Mouse (Mus musculus) heart, adult 2 months (tissue): ENCODE data around the gene Hoxc5. TPM values are rescaled to one million over a fixed set of nuclear protein-coding genes. Genes with fewer than 3 reads are reported as not detected.

Experiments used
- DNase-seq, 2 experiments: peaks; one replicate each; pipeline ENCODE4 v3.0.0; 2021
- H3K27ac ChIP-seq: fragments of 200-600 bp; 2 replicates; pipeline ENCODE4 v1.8.1; 2022
- H3K27me3 ChIP-seq: fragments of 200-500 bp; 2 replicates; pipeline ENCODE4 v1.6.1; 2012; ENCODE audit warnings: mild to moderate bottlenecking, low read length, inconsistent platforms, mixed read lengths; ENCODE audit not compliant: control insufficient read depth, insufficient read depth
- H3K36me3 ChIP-seq: fragments of 200-500 bp; 2 replicates; pipeline ENCODE4 v1.6.1; 2012; ENCODE audit warnings: low read length, inconsistent platforms; ENCODE audit not compliant: control insufficient read depth, insufficient read depth
- H3K4me1 ChIP-seq: fragments of 200-500 bp; 2 replicates; pipeline ENCODE4 v1.6.1; 2011; ENCODE audit warnings: low read length; ENCODE audit not compliant: control insufficient read depth, insufficient read depth
- H3K4me3 ChIP-seq: fragments of 200-600 bp; 2 replicates; pipeline ENCODE4 v1.8.1; 2022
- H3K79me2 ChIP-seq: fragments of 200-500 bp; replicated peaks from 2 replicates; pipeline ENCODE4 v1.6.1; 2012; ENCODE audit warnings: mild to moderate bottlenecking, inconsistent platforms, low read length, moderate library complexity, mixed read lengths; ENCODE audit not compliant: control insufficient read depth, insufficient read depth
- H3K9ac ChIP-seq: fragments of 200-500 bp; 2 replicates; pipeline ENCODE4 v1.6.1; 2012; ENCODE audit warnings: low read depth, mild to moderate bottlenecking, control low read depth, inconsistent platforms, low read length, mixed read lengths
- CTCF ChIP-seq: fragments of 200-600 bp; IDR thresholded peaks from 2 replicates; pipeline ENCODE4 v1.8.1; 2022; ENCODE audit warnings: antibody characterized with exemption, mild to moderate bottlenecking, moderate library complexity
- EP300 ChIP-seq: fragments of 200-500 bp; IDR thresholded peaks from 2 replicates; pipeline ENCODE4 v1.6.1; 2011; ENCODE audit warnings: low read depth, low read length, control low read depth; ENCODE audit not compliant: insufficient read depth
- POLR2A ChIP-seq: fragments of 200-500 bp; IDR thresholded peaks from 2 replicates; pipeline ENCODE4 v1.6.1; 2011; ENCODE audit warnings: mild to moderate bottlenecking, low read depth, low read length, control low read depth; ENCODE audit not compliant: insufficient read depth
- WGBS: fragments of 180-500 bp; shearing (Covaris S2); methylation state at CpG from one replicate; pipeline ENCODE4 v1.1.7; 2018; 5-methylcytosine and 5-hydroxymethylcytosine counted together
- intact Hi-C: fragments of 180-260 bp; cut with DNase I; formaldehyde crosslinking; loops from one replicate; pipeline ENCODE4 v1.15.1; 2025
- polyA plus RNA-seq: library from polyadenylated mRNA; depleted of rRNA; stranded (reverse); fragments of >200 nt; gene quantifications from 2 replicates; pipeline ENCODE4 v1.2.3, GENCODE M21; 2012
- total RNA-seq, 2 experiments: library from RNA; stranded (reverse); gene quantifications; 2 replicates each; pipeline ENCODE4 v1.2.3; 2021

Gene Hoxc5
- total and polyA plus RNA-seq, 3 experiments: 0.20 TPM; not detected in 2

DNA sequence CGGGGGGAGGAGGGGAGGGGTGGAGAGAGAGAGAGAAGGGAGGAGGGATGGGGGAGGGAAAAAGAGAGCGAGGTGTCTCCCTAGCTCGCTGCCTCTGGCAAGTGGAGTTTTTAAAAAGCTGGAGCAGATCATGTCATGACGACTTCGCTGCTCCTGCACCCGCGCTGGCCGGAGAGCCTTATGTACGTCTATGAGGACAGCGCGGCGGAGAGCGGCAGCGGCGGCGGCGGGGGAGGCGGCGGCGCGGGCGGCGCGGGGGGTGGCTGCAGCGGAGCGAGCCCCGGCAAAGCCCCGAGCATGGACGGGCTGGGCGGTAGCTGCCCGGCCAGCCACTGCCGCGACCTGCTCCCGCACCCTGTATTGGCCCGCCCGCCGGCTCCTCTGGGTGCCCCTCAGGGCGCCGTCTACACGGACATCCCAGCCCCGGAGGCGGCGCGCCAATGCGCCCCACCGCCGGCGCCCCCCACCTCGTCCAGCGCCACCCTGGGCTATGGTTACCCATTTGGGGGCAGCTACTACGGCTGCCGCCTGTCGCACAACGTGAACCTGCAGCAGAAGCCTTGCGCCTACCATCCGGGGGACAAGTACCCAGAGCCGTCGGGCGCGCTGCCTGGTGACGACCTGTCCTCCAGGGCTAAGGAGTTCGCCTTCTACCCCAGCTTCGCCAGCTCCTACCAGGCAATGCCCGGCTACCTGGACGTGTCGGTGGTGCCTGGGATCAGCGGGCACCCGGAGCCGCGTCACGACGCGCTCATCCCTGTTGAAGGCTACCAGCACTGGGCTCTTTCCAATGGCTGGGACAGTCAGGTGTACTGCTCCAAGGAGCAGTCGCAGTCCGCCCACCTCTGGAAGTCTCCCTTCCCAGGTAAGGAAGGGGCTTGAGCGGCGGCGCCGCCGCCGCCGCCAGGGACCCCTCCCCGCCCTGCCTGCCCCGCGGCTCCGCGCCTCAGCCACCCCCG lies 45.9 kb upstream of the Hoxc5 start, which contains the start of gene Hoxc13:
Hoxc13 (plus strand) TSS at position 51 of the 959 bp plus-strand sequence.
- H3K27ac ChIP-seq: no peak within 1 kb of the TSS
- H3K36me3 ChIP-seq: no peaks in the 10 kb centered on the region
- no peaks in the 10 kb centered on the region for H3K4me1 ChIP-seq
- TF ChIP-seq CTCF: no peak
- TF ChIP-seq POLR2A: no peak
- TF ChIP-seq EP300: no peak
- H3K9ac ChIP-seq: no peak within 1 kb of the TSS
- 2% methylated on average over 83 of the region's 88 CpGs for WGBS
- intact Hi-C loops: no loop called here
- no peak for DNase-seq
- H3K79me2 ChIP-seq: no peaks in the 10 kb centered on the region
- peaks cover 30% of the 10 kb centered on the region for H3K27me3 ChIP-seq
- no peak within 1 kb of the TSS for H3K4me3 ChIP-seq

GRCm38 (mm10) chr15:102922012-102922362 lies 45.3 kb upstream of the Hoxc5 start:
- Histone ChIP-seq H3K27me3 (peaks cover 34% of the 10 kb centered on the region), H3K9ac (no peak overlapping the region), H3K27ac (no peak overlapping the region), H3K79me2 (no peaks in the 10 kb centered on the region), H3K36me3 (no peaks in the 10 kb centered on the region), H3K4me3 (no peak overlapping the region), H3K4me1 (no peaks in the 10 kb centered on the region)
- DNase-seq: no peak
- WGBS: 2% methylated on average over 24 of the region's 24 CpGs
- intact Hi-C loops: no loop called here
- TF ChIP-seq CTCF (no peak), POLR2A (no peak), EP300 (no peak)

DNA sequence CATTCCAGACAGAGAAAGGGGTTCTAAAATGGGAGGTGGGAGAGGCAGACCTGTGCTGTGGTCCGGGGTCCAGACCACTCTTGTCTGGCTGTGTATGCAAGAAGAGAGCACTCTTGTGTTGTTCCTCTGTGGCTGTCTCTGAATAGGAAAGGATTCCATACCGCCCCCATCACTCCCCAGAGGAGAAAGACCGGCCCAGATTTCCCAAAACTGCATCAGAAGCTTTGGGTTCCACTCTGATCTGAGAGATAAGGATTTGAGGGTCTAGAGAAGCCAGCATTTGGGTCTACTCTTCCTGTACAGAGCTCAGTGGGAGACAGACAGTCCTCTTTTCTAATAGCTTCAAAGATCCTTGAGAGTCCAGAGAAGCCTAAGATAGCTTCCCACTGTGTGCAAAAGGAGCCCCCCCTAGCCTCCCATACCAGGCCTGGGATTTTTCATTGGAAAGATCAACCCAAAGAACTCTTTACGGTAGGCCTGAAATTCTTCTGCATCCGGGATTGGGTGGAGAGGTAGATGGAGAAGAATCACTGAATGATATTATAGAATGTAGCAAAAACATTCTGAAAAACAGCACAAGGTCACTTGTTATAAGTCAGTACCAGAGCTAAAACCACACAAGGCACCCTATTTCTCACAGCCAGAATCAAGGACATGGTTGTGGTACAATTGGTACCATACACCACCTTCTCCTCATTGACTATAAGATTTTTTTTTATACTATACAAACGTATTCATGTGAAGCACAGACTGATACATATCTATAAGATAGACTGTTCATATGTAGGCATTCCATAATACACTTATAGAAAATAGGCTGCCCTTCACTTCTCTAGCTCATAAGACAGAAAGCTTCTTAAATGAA lies 44.4 kb upstream of the Hoxc5 start:
- no peak overlapping the region for H3K9ac ChIP-seq
- peaks cover 33% of the 10 kb centered on the region for H3K27me3 ChIP-seq
- 22% methylated on average over 6 of the region's 6 CpGs for WGBS
- no peaks in the 10 kb centered on the region for H3K79me2 ChIP-seq
- no peak overlapping the region for H3K4me3 ChIP-seq
- no peak for DNase-seq
- H3K27ac ChIP-seq: no peak overlapping the region
- intact Hi-C loops: no loop called here
- TF ChIP-seq CTCF (no peak), EP300 (no peak), POLR2A (no peak)
- H3K36me3 ChIP-seq: no peaks in the 10 kb centered on the region
- H3K4me1 ChIP-seq: no peaks in the 10 kb centered on the region

DNA sequence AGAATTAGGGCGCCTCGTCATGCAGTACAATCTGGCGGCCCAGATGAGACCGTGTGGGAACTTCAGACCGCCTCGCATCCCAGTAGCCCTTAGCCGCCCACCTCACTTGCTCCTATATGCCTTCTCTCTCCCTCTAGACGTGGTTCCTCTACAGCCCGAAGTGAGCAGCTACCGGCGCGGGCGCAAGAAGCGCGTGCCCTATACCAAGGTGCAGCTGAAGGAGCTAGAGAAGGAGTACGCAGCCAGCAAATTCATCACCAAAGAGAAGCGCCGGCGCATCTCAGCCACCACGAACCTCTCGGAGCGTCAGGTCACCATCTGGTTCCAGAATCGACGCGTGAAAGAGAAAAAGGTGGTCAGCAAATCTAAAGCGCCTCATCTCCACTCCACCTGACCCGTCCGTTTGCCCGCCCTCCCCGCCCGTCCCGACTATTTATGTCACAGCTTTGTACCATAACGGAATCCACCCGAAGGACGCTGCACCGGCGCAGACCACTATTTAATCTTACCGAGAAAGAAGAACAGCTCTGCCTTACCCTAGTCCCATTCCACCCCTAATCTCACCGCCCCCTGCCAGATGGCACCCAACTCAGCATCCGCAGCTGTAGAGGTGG lies 40.1 kb upstream of the Hoxc5 start:
- Histone ChIP-seq H3K27ac (no peak overlapping the region), H3K4me3 (no peak overlapping the region), H3K9ac (no peak overlapping the region), H3K27me3 (peaks cover 12% of the 10 kb centered on the region), H3K4me1 (no peaks in the 10 kb centered on the region), H3K36me3 (no peaks in the 10 kb centered on the region), H3K79me2 (no peaks in the 10 kb centered on the region)
- DNase-seq: no peak
- intact Hi-C loops: no loop called here
- TF ChIP-seq EP300: no peak
- TF ChIP-seq POLR2A: no peak
- TF ChIP-seq CTCF: no peak
- 2% methylated on average over 40 of the region's 40 CpGs for WGBS

DNA sequence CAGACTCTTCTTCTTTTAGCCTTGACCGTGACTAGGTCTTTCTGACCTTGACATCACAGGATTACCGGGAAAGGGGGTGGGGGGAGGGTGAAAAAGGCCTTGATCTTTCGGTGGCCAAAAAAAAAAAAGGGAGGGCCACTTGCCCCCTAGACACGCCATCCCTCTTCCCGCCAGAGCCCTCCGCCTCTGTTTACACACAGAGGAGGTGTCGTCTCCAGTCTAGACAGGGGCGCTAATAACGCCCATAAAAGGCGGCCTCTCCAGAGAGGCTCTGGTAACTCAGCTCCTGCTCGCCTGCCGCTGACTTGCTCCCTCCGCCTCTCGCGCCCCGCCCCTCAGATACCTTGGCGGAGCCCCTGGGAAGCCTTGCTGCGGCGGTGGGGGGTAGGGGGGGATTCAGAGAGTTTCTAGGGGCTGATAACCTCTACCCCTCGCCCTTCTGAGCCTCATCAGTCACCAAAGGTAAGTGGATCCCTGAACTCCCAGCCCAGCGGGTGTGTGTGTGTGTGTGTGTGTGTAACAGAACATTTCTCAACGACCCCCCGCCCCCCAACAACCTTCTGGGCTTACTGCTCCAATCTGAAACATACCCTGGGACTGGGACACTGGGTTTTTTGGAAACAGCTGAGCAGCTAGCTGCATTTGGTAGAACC lies 35.4 kb upstream of the Hoxc5 start:
- DNase-seq: no peak
- Histone ChIP-seq H3K36me3 (no peaks in the 10 kb centered on the region), H3K79me2 (no peaks in the 10 kb centered on the region), H3K27me3 (peaks cover 24% of the 10 kb centered on the region), H3K4me3 (no peak overlapping the region), H3K27ac (no peak overlapping the region), H3K4me1 (no peaks in the 10 kb centered on the region), H3K9ac (no peak overlapping the region)
- TF ChIP-seq CTCF: no peak
- no peak for TF ChIP-seq POLR2A
- no peak for TF ChIP-seq EP300
- WGBS: 1% methylated on average over 23 of the region's 23 CpGs
- intact Hi-C loops: no loop called here
